Mouse (Mus musculus) erythroblast, embryonic 14.5 days (primary cell): ENCODE data around the gene Wrap53. TPM values are rescaled to one million over a fixed set of nuclear protein-coding genes. Genes with fewer than 3 reads are reported as not detected.
"Not testable (repeated sequence)": the region's sequence is repeated elsewhere in the genome, so short reads cannot be mapped to it uniquely, and the experiment has no call there.

Source experiments
- H3K27me3 ChIP-seq: 2 replicates; pipeline ENCODE4 v1.6.1; 2012; ENCODE audit warnings: inconsistent platforms; ENCODE audit not compliant: control insufficient read depth
- H3K36me3 ChIP-seq: 2 replicates; pipeline ENCODE4 v1.6.1; 2012; ENCODE audit warnings: mild to moderate bottlenecking, inconsistent platforms; ENCODE audit not compliant: control insufficient read depth
- H3K4me1 ChIP-seq: 2 replicates; pipeline ENCODE4 v1.6.1; 2012; ENCODE audit warnings: inconsistent platforms; ENCODE audit not compliant: control insufficient read depth
- H3K4me3 ChIP-seq: replicated peaks from 2 replicates; pipeline ENCODE3; 2012; ENCODE audit warnings: moderate library complexity, mild to moderate bottlenecking, inconsistent platforms
- H3K9me3 ChIP-seq: 2 replicates; pipeline ENCODE4 v1.6.1; 2012; ENCODE audit warnings: low read length, inconsistent platforms, mixed read lengths; ENCODE audit not compliant: control insufficient read depth
- GATA1 ChIP-seq: IDR thresholded peaks from 2 replicates; pipeline ENCODE4 v1.6.1; 2012; ENCODE audit warnings: low read length, inconsistent platforms, mixed read lengths
- TAL1 ChIP-seq: IDR thresholded peaks from 3 replicates; pipeline ENCODE4 v1.6.1; 2012; ENCODE audit warnings: low read length, inconsistent platforms, mixed read lengths
- polyA plus RNA-seq: library from polyadenylated mRNA; stranded (reverse); fragments of >175 nt; gene quantifications from 2 replicates; pipeline ENCODE4 v1.2.3, GENCODE M21; 2012

Gene Wrap53
- polyA plus RNA-seq, 1 experiment = 3.8 TPM

DNA sequence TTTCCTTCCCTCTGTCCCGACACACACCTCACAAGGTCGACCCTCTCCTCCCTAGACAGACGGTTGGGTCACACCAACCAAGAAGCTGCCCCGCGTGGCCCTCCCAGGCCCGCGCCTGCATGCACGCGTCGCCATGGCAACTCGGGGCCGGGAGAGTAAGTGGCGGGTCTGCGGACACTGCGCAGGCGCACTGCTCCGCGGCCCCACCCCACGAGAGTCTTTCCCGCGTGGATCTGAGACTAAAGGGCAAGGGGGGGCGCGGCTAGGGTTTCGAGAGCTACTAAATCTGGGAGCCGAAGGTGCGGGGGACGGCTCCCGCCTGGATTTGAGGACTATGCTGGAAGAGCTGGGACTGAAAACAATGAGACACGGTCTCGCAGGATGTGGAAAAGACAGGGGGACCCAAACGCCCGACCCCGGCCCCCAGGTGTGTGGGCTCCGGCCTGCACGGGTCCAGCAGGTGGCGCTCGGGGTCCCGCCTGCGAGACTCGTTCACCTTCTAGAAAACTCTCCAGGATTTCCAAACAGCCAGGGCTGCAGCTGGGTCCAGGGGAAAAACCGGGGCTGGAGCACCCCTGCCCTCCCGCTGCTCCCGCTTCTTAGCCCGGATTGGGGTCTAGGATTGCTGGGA lies 33.5 kb downstream of the Wrap53 start:
- Histone ChIP-seq H3K9me3 (no peaks in the 10 kb centered on the region), H3K4me3 (peak overlapping the region; percentile 47), H3K36me3 (no peaks in the 10 kb centered on the region), H3K4me1 (peaks cover 19% of the 10 kb centered on the region), H3K27me3 (peaks cover 61% of the 10 kb centered on the region)
- TF ChIP-seq TAL1 (no peak), GATA1 (no peak)

DNA sequence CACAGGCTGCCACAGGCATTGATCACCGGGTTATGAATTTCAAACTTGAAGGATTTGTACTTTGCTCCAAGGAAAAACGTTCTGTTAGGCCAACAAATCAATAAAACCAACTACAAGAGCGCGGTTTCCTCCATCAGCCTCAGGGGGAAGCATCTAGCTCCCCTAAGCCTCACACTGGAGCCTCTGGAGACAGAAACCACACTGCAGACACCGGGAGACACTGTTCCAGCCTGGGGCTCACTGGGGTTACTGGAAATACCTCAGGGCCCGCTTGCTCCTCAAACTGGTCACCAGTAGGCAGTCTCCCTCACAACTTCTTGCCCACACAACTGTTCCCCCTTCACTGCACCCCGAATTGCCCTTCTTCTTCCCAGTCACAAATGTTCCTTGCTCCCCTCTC lies 34.1 kb downstream of the Wrap53 start:
- Histone ChIP-seq H3K27me3 (peaks cover 57% of the 10 kb centered on the region), H3K9me3 (no peaks in the 10 kb centered on the region), H3K4me1 (peaks cover 19% of the 10 kb centered on the region), H3K36me3 (no peaks in the 10 kb centered on the region), H3K4me3 (no peak overlapping the region)
- no peak for TF ChIP-seq TAL1
- TF ChIP-seq GATA1 = no peak

DNA sequence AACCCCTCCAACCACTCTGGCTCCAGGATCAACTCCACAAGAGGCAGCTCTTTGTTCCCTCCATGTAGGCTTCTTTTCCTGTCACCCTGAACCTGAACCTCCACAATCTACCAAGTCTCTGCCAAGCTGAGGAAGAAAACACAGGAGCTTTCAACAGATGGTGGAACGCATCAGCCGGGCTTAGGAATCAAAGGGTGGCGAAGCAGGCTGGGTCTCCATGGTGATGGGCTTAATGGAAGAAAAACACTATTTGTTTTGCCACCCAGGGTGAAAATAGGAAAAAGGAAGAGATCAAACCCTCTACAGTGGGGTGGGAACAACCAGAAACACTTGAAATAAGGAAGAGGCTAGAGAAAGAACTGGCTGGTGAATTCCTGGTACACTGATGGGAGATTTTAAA lies 36.5 kb downstream of the Wrap53 start:
- Histone ChIP-seq H3K4me1 (peaks cover 19% of the 10 kb centered on the region), H3K27me3 (peaks cover 44% of the 10 kb centered on the region), H3K4me3 (no peak overlapping the region), H3K9me3 (no peaks in the 10 kb centered on the region), H3K36me3 (no peaks in the 10 kb centered on the region)
- TF ChIP-seq TAL1 = no peak
- TF ChIP-seq GATA1 = no peak

DNA sequence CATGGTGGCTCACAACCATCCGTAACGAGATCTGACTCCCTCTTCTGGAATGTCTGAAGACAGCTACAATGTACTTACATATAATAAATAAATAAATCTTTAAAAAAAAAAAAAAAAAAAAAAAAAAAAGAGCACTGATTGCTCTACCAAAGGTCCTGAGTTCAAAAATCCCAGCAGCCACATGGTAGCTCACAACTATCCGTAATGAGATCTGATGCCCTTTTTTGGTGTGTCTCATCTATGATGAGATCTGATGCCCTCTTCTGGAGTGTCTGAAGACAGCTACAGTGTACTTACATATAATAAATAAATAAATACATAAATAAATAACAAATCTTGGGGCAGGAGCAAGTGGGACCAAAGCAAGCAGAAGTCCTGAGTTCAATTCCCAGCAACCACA lies 38.3 kb downstream of the Wrap53 start:
- H3K9me3 ChIP-seq, H3K4me1 ChIP-seq, H3K36me3 ChIP-seq, H3K4me3 ChIP-seq: not testable (repeated sequence)
- H3K27me3 ChIP-seq = peaks cover 28% of the 10 kb centered on the region

DNA sequence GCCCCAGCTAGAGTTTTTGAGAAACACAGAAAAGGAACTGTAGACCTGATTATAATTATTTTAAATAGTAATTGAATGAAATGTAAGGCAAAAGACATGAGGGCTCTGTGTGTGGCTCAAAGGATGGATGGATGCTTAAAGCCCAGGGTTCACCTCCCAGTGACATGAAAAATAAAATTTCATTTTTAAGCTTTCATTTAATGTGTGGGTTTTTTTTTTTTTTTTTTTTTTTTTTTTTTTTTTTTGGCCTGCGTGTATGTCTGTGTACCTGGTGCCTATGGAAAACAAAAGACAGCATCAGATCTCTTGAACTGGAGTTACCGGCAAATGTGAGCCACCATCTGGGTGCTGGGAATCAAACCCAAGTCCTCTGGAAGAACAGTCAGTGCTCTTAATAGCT lies 39.4 kb downstream of the Wrap53 start:
- H3K9me3 ChIP-seq = no peaks in the 10 kb centered on the region
- no peak overlapping the region for H3K4me3 ChIP-seq
- no peaks in the 10 kb centered on the region for H3K36me3 ChIP-seq
- no peak for TF ChIP-seq TAL1
- TF ChIP-seq GATA1 = no peak
- no peaks in the 10 kb centered on the region for H3K4me1 ChIP-seq
- peaks cover 18% of the 10 kb centered on the region for H3K27me3 ChIP-seq

DNA sequence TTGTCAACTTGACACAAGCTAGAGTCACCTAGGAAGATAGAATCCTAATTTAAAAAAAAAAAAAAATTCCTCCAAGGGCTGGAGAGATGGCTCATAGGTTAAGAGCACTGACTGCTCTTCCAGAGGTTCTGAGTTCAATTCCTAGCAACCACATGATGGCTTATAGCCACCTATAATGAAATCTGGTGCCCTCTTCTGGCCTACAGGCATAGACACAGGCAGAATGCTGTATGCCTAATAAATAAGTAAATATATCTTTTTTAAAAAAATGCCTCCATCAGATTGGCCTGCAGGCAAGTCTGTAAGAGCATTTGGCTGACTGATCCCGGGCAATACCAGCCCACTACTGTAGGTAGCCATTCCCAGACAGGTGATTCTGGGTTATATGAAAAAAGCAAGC lies 45.1 kb downstream of the Wrap53 start:
- H3K36me3 ChIP-seq = no peaks in the 10 kb centered on the region
- no peaks in the 10 kb centered on the region for H3K4me1 ChIP-seq
- H3K27me3 ChIP-seq = peaks cover 9% of the 10 kb centered on the region
- H3K4me3 ChIP-seq = no peak overlapping the region
- TF ChIP-seq TAL1 = no peak
- no peak for TF ChIP-seq GATA1
- H3K9me3 ChIP-seq = no peaks in the 10 kb centered on the region

DNA sequence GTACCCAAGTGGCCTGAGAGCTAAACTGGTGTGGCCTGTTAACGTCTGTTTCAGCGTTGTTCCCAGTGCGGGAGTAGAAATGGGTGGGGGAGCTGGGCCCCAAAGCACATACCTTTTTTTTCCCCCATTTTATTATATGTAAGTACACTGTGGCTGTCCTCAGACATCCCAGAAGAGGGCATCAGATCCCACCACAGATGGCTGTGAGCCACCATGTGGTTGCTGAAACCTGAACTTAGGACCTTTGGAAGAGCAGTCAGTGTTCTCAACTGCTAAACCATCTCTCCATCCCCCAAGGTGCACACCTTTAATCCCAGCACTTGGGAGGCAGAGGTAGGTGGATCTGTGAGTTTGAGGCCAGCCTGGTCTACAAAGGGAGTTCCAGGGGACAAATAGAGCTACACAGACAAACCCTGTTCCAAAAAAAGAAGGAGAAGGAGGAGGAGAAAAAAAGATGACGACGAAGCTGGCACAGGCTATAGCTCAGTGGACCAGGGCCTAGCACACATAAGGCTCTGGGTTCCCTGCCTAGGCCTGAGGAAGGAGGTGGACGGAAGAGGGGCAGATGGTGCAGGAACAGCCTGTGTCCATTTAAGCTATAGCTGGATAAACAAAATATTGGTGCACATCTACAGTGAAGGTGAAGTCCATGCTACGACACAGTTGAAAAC lies 47.4 kb downstream of the Wrap53 start:
- H3K27me3 ChIP-seq = peaks cover 17% of the 10 kb centered on the region
- no peaks in the 10 kb centered on the region for H3K9me3 ChIP-seq
- no peak overlapping the region for H3K4me3 ChIP-seq
- no peaks in the 10 kb centered on the region for H3K36me3 ChIP-seq
- TF ChIP-seq TAL1 (no peak), GATA1 (no peak)
- H3K4me1 ChIP-seq = no peaks in the 10 kb centered on the region

DNA sequence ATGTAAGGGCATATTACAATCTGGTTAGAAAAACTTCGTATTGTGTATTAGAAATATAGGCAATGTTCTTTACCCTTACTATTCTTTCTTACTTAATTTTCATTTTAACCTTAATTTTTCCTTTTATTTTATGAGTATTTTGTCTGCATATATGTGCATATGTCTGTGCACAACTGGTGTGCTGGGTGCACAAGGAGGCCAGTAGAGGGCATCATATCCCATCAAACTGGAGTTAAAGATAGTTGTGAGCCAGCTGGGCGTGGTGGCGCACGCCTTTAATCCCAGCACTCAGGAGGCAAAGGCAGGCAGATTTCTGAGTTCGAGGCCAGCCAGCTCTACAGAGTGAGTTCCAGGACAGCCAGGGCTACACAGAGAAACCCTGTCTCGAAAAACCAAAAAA lies 49.3 kb downstream of the Wrap53 start:
- H3K27me3 ChIP-seq = peaks cover 35% of the 10 kb centered on the region
- H3K4me3 ChIP-seq, H3K36me3 ChIP-seq, H3K4me1 ChIP-seq, H3K9me3 ChIP-seq: not testable (repeated sequence)

DNA sequence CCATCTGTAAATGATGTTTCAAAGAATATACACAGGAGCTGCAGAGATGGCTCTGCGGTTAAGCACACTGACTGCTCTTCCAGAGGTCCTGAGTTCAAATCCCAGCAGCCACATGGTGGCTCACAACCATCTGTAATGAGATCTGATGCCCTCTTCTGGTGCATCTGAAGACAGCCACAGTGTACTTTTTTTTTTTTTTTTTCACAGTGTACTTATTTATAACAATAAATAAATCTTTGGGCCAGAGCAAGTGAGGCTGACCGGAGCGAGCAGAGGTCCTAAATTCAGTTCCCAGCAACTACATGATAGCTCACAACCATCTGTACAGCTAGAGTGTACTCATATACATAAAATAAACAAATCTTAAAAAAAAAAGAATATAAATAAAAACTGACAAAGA lies 49.8 kb downstream of the Wrap53 start:
- H3K27me3 ChIP-seq = peaks cover 38% of the 10 kb centered on the region
- not testable (repeated sequence) for H3K4me1 ChIP-seq, H3K36me3 ChIP-seq, H3K9me3 ChIP-seq, H3K4me3 ChIP-seq

DNA sequence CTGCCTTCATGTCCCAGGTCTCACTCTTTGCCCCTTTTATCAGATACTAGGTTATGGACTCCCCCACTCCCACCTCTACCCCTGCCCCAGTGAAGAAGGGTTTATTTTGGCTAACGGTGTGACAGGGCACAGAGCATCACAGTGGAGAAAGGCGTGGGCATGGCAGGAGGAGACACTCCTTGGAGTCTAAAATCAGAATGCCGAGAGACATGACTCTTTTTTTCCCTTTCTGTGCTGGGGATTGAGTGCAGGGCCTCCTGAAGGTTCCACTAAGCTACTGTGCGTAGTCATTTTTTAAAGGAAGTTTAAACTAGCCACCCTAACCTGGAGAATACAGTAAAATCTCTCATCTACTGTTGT lies 52.0 kb downstream of the Wrap53 start:
- Histone ChIP-seq H3K36me3 (no peaks in the 10 kb centered on the region), H3K4me1 (peaks cover 2% of the 10 kb centered on the region; the same call in 1 of the 2 replicates), H3K4me3 (no peak overlapping the region), H3K27me3 (peaks cover 38% of the 10 kb centered on the region), H3K9me3 (no peaks in the 10 kb centered on the region)
- TF ChIP-seq GATA1 = no peak
- TF ChIP-seq TAL1 = no peak
